Mouse (Mus musculus) stomach, postnatal 0 days (tissue): ENCODE measurements around the gene Ccdc177. TPM values are rescaled to one million over a fixed set of nuclear protein-coding genes. Genes with fewer than 3 reads are reported as not detected.

Experiments
- ATAC-seq: fragments of 200-750 bp; cut with Nextera tagmentation; 2 replicates; pipeline ENCODE4 v1.8.0; 2017; ENCODE audit not compliant: low FRiP score, low TSS enrichment
- DNase-seq: peaks from one replicate; pipeline ENCODE4 v3.0.0-alpha.2; 2016; ENCODE audit warnings: low spot score
- H3K27ac ChIP-seq: fragments of 300-500 bp; sonication (generic); replicated peaks from 2 replicates; pipeline ENCODE4 v1.5.1; 2014; ENCODE audit warnings: mild to moderate bottlenecking, control low read depth
- H3K27me3 ChIP-seq: fragments of 300-500 bp; sonication (generic); 2 replicates; pipeline ENCODE4 v1.6.1; 2014; ENCODE audit warnings: low read length; ENCODE audit not compliant: control insufficient read depth, insufficient read depth
- H3K36me3 ChIP-seq: fragments of 300-500 bp; sonication (generic); 2 replicates; pipeline ENCODE4 v1.6.1; 2014; ENCODE audit warnings: low read length, mixed read lengths; ENCODE audit not compliant: control insufficient read depth, insufficient read depth
- H3K4me1 ChIP-seq: fragments of 300-500 bp; sonication (generic); replicated peaks from 2 replicates; pipeline ENCODE4 v1.6.1; 2014; ENCODE audit warnings: antibody characterized with exemption; ENCODE audit not compliant: control insufficient read depth, insufficient read depth
- H3K4me2 ChIP-seq: fragments of 300-500 bp; sonication (generic); replicated peaks from 2 replicates; pipeline ENCODE4 v1.6.1; 2014; ENCODE audit warnings: low read depth, mild to moderate bottlenecking, control low read depth, moderate library complexity
- H3K4me3 ChIP-seq: fragments of 300-500 bp; sonication (generic); 2 replicates; pipeline ENCODE4 v1.5.1; 2014; ENCODE audit warnings: low read depth, low read length, control low read depth
- H3K9ac ChIP-seq: fragments of 300-500 bp; sonication (generic); 2 replicates; pipeline ENCODE4 v1.6.1; 2014; ENCODE audit warnings: mild to moderate bottlenecking, low read length, control low read depth, mixed read lengths
- H3K9me3 ChIP-seq: fragments of 300-500 bp; sonication (generic); 2 replicates; pipeline ENCODE4 v1.6.1; 2016; ENCODE audit warnings: low read length; ENCODE audit not compliant: control insufficient read depth
- CTCF ChIP-seq: IDR thresholded peaks from 2 replicates; pipeline ENCODE4 v1.5.1; 2016; ENCODE audit warnings: antibody characterized with exemption, low read depth, mild to moderate bottlenecking, moderate library complexity
- EP300 ChIP-seq: optimal IDR thresholded peaks from 2 replicates; pipeline ENCODE3; 2016; ENCODE audit warnings: antibody characterized with exemption
- WGBS: fragments of 180-500 bp; shearing (Covaris S2); extraction: QIAGEN DNeasy Blood & Tissue Kit; methylation state at CpG from one replicate; pipeline ENCODE4 v1.1.7; 2014; 5-methylcytosine and 5-hydroxymethylcytosine counted together
- polyA plus RNA-seq: library from polyadenylated mRNA; unstranded; fragments of >200 nt; fragmentation: Nextera tagmentation; extraction: Ambion mirVana; gene quantifications from 2 replicates; pipeline ENCODE4 v1.2.1, GENCODE M21; 2015

Ccdc177 gene
- polyA plus RNA-seq, 1 experiment from 2014 or later: 0.06 TPM

DNA sequence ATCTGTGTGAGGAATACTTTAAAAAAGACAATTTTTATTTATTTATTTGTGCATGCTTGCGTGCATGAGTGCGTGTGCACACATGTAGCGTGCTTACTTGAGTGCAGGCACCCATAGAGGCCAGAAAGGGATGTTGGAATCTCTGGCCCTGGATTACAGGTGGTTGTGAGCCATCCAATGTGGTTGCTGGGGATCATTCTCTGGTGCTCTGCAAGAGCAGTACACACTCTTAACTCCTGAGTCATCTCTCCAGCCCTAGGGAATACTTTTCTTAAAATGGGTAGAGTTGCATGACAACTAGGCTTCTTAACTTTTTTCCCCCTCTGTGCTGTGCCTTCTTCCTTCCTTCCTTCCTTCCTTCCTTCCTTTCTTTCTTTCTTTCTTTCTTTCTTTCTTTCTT lies 39.7 kb upstream of the Ccdc177 start:
- Histone ChIP-seq H3K9me3 (no peaks in the 10 kb centered on the region), H3K27me3 (no peaks in the 10 kb centered on the region), H3K4me3 (no peak overlapping the region), H3K27ac (no peak overlapping the region), H3K9ac (no peak overlapping the region), H3K4me1 (no peaks in the 10 kb centered on the region), H3K4me2 (no peak overlapping the region), H3K36me3 (no peaks in the 10 kb centered on the region)
- ATAC-seq (no peak), DNase-seq (no peak)
- WGBS: 93% methylated on average over 3 of the region's 3 CpGs
- TF ChIP-seq CTCF (no peak), EP300 (no peak)

DNA sequence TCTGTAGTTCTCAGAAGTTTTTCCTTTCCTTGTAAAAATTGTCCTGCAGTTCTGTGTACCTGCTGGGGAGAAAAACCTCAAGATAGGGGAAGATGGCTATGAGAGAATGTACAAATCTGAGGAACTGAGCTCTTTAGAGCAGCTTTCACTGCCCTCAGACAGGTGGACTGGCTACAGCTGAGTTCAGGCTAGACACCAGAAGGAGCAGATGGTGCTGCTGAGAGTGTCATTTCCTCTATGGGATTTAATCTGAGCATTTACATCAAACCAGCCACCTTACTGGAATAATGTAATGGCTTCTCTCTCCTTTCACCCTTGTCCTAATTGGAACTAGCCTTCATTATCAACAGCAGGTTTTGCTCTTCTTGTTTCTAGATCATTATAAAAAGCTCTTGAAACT lies 37.8 kb upstream of the Ccdc177 start:
- Histone ChIP-seq H3K27me3 (no peaks in the 10 kb centered on the region), H3K27ac (no peak overlapping the region), H3K9ac (no peak overlapping the region), H3K4me1 (no peaks in the 10 kb centered on the region), H3K36me3 (no peaks in the 10 kb centered on the region), H3K9me3 (no peaks in the 10 kb centered on the region), H3K4me2 (no peak overlapping the region), H3K4me3 (no peak overlapping the region)
- TF ChIP-seq CTCF: no peak
- no peak for TF ChIP-seq EP300
- no peak for ATAC-seq
- DNase-seq: no peak

DNA sequence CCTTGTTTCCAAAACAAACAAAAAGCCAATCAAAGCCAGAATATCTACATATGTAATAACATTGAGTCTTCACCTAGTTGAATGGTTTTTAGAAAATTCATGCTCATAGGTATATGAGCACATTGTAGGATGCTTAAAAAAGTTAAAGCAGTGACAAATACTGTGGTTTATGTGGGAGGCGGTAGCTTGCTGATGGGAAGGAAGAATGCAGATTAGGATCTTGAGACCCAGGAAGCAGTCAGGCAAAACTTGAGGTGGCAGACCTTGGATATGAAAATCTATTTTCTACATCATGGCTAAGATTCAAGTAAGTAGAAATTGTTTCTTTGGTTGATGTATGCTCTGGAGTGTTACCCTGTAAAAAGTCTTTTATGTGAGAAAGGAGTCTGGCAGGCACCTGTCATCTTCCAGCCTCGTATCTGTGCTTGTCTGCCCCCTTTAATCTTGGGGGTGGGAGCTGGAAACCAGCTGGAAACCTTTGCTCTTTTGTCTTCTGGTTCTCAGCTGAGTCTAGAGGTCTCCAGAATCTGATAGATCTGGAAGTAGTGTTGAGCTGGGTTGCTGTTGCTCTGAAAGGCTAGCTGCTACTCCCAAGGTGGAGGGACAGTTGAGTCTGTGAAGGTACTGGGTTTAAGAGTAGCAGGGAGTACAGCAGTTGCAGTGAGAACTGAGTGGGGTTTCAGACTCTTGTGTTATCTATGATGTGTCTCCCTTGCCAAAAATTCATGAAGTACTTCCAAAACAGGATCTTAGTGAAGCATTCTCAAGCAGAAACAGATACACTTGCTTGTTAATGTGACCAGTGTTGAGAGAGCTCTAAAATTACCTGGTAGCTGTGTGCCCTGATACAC lies 34.7 kb upstream of the Ccdc177 start:
- H3K4me2 ChIP-seq: no peak overlapping the region
- no peaks in the 10 kb centered on the region for H3K36me3 ChIP-seq
- H3K27me3 ChIP-seq: no peaks in the 10 kb centered on the region
- H3K27ac ChIP-seq: no peak overlapping the region
- no peak for ATAC-seq
- no peak overlapping the region for H3K9ac ChIP-seq
- no peaks in the 10 kb centered on the region for H3K9me3 ChIP-seq
- DNase-seq: no peak
- WGBS: 57% methylated on average over 2 of the region's 2 CpGs
- no peak for TF ChIP-seq EP300
- TF ChIP-seq CTCF: no peak
- H3K4me3 ChIP-seq: no peak overlapping the region
- no peaks in the 10 kb centered on the region for H3K4me1 ChIP-seq

DNA sequence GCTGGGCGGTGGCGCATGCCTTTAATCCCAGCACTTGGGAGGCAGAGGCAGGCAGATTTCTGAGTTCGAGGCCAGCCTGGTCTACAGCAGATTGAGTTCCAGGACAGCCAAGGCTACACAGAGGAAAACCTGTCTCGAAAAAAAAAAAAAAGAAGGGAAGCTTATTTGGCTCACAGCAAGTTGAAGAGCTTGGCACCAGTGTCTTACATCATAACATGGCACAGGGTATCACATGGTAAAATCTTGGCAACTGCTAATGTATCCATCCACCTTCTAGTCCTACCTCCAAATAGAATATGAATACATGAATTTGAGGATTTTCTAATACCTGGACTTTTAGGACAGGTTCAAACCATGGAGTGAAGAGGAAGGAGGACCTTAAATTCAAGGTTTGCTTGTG lies 34.0 kb upstream of the Ccdc177 start:
- Histone ChIP-seq H3K4me3 (no peak overlapping the region), H3K27ac (no peak overlapping the region), H3K9me3 (no peaks in the 10 kb centered on the region), H3K4me2 (no peak overlapping the region), H3K36me3 (no peaks in the 10 kb centered on the region), H3K9ac (no peak overlapping the region), H3K27me3 (no peaks in the 10 kb centered on the region), H3K4me1 (peaks cover 3% of the 10 kb centered on the region; the same call in 1 of the 2 replicates)
- ATAC-seq: no peak
- DNase-seq: no peak
- 94% methylated on average over 4 of the region's 4 CpGs for WGBS
- TF ChIP-seq CTCF (no peak), EP300 (no peak)

DNA sequence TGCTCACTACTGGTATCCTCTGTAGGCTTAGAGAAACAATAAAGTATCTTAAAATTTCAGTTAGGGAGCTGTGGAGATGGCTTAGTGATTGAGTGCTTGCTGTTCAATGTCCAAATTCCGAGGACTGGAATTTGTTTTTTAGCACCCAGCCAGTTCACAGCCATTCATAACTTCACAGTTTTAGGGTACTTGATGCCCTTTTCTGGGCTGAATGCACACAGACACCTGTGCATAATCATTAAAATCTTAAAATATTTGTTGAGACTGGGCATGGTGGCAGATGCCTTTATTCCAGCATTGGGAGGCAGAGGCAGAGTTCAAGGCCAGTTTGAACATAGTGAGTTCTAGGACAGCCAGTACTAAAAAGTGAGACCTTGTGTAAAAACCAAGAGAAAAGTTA lies 33.0 kb upstream of the Ccdc177 start:
- Histone ChIP-seq H3K27ac (no peak overlapping the region), H3K4me2 (no peak overlapping the region), H3K27me3 (no peaks in the 10 kb centered on the region), H3K36me3 (no peaks in the 10 kb centered on the region), H3K4me3 (no peak overlapping the region), H3K4me1 (peaks cover 3% of the 10 kb centered on the region; the same call in 1 of the 2 replicates), H3K9me3 (no peaks in the 10 kb centered on the region), H3K9ac (no peak overlapping the region)
- WGBS: 74% methylated on average over 1 of the region's 1 CpGs
- no peak for TF ChIP-seq EP300
- TF ChIP-seq CTCF: no peak
- ATAC-seq (no peak), DNase-seq (no peak)

DNA sequence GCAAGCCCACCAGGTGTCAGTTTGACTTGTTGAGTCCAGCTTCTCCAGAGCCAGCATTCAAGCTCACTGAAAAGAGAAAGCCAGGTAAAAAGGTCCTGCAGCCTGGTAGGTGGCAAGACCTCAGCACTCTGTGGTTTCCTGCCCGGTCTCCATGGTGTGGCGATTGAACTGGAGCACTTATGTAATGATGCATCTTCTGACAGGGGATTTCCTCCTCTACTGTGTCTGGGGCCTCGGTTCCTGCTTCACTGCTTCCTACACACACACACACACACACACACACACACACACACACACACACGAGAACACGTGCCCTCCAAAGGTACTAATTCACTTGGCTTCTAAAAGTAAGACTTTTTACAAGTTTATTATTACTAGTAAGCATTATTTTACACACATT lies 32.4 kb upstream of the Ccdc177 start:
- no peak overlapping the region for H3K9ac ChIP-seq
- DNase-seq (no peak), ATAC-seq (no peak)
- H3K4me1 ChIP-seq: peaks cover 3% of the 10 kb centered on the region; the same call in 1 of the 2 replicates
- no peaks in the 10 kb centered on the region for H3K27me3 ChIP-seq
- no peak overlapping the region for H3K4me2 ChIP-seq
- WGBS: 60% methylated on average over 5 of the region's 5 CpGs
- H3K4me3 ChIP-seq: no peak overlapping the region
- no peak for TF ChIP-seq EP300
- no peak for TF ChIP-seq CTCF
- H3K9me3 ChIP-seq: no peaks in the 10 kb centered on the region
- H3K36me3 ChIP-seq: no peaks in the 10 kb centered on the region
- no peak overlapping the region for H3K27ac ChIP-seq
